Mouse (Mus musculus): Measurements from ENCODE around the gene Tmem143.
"Not testable (repeated sequence)": the region's sequence is repeated elsewhere in the genome, so short reads cannot be mapped to it uniquely, and the experiment has no call there.

The Tmem143 gene

GRCm38 (mm10) chr7:45896517-45897257 is at the start of gene Tmem143, which contains the start of gene Syngr4:
Gene Tmem143, plus strand, starts transcription at chr7:45896941.
Gene Syngr4, minus strand, starts transcription at chr7:45896714.
- DNase-seq = peak; percentile 88 to 95

GRCm38 (mm10) chr7:45848447-45849027 is 48.2 kb upstream of the Tmem143 start:
- DNase-seq = no peak

DNA sequence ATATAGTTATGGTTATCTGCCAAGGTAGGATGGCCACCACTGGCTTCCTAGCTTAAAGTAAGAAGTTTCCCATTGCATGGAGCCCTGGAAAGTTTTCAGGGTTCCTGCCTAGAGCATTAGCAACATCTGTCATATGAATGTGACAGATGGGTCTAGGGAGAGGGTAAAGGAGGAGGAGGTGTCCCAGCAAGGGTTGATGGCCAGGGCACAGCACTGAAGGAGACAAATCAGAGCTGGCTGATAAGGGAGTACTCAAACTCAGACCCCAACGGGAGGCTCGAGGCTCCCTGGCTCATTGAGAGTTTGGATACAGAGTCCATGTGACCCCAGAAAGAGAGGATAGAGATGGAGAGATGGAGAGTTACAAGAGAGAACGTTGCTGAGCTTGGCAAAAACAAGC is 46.1 kb upstream of the Tmem143 start:
- no peak for DNase-seq

GRCm38 (mm10) chr7:45853089-45853488 is 43.7 kb upstream of the Tmem143 start:
- DNase-seq = no peak

GRCm38 (mm10) chr7:45856950-45857901 is 39.5 kb upstream of the Tmem143 start:
- DNase-seq = no peak

- DNase-seq = no peak
These were observed 37.7 kb upstream of the Tmem143 start for GRCm38 (mm10) chr7:45859008-45859407.

DNA sequence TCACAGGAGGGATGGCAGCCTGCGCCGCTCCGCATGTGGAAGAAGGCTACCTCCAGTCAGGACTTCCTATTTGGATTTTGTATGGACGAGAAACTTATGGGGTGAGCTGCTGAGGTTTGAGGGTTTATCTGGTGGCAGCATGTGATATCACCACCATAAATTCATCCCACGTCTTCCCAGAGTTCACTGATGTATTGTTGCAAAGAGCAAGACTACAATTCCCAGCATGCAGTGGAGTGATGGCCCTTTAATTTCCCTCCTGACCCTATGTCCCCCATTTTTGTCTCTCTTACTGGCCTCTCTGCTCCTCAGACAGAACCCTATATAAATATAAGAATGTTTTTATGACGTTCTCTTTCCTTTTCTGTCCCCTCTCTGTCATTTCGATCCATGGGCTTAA is 33.9 kb upstream of the Tmem143 start:
- no peak for DNase-seq

DNA sequence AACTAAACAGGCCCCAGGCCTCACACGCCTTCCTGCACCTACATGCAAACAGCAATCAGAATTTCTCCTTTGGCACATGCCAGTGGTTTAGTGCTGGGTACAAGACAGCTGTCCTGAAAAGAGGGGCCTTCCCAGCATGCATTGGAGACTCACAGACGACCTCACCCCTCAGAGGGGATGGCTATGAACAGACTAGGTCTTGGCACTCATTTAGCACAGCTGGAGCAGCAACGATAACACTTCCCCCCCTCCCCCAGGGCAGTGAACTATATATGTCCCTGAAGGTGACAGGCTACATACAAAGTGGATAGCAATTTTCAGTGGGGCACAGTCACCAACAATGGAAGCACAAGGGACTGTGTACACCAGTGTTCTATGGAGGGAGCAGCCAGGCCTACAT is 32.3 kb upstream of the Tmem143 start:
- no peak for DNase-seq

- DNase-seq = peak; percentile 77 to 79
These were observed 30.5 kb upstream of the Tmem143 start for GRCm38 (mm10) chr7:45865925-45866910.

GRCm38 (mm10) chr7:45867871-45868270 is 28.9 kb upstream of the Tmem143 start:
- DNase-seq = no peak

DNA sequence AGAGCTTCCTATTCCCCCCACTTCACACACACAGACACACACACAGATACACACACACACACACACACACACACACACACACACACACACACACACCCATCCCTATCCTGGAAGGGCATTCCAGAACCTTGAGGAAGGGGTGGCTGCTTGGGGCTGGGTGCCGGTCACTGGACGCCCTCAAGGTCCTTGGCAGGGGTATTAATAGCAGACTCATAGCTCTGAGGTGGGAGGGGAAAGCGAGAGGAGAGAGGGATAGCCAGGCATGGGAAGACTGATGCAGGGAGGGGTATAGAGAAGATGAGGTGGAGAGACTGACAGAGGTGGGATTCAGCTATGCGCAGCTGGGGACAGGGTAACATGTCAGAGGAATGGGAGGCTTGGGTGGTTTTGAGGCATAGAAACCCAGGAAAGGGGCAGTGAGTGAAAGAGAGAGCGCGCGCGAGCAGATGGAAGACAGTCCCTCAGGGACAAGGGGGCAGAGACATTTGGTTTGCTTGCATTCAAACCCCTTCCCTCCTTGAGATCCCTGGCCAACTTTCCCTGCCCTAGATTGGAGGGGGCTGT is 27.6 kb upstream of the Tmem143 start:
- no peak for DNase-seq

- DNase-seq = no peak
These were observed 27.0 kb upstream of the Tmem143 start for GRCm38 (mm10) chr7:45869787-45870186.

- no peak for DNase-seq
These were observed 26.3 kb upstream of the Tmem143 start for GRCm38 (mm10) chr7:45870282-45871058.

DNA sequence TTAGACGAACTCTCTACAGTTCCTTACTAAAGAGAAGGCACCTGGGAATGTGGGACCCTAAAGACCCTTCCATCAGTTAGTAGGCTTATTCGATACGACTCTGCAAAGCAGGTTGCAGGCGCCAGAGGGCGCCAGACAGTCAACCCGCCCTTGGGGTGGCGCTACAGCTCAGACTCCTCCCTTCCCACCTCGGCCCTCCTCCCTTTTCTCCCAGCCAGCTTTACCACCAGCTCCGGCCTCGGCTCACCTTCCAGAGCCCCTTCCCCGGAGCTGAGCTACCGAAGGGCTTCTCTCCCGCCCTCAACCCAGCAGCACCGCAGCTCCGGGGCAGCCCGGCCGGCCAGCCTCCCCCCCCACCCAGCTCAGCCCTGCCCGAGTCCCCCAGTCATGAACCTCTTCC is 24.1 kb upstream of the Tmem143 start, which contains the start of gene Kdelr1:
Gene Kdelr1, plus strand, starts transcription at position 149 of the 400 bp plus-strand sequence.
- peak; percentile 79 to 80 for DNase-seq

- peak; percentile 38 to 43 for DNase-seq
These were observed 23.4 kb upstream of the Tmem143 start for GRCm38 (mm10) chr7:45873061-45873947.

DNA sequence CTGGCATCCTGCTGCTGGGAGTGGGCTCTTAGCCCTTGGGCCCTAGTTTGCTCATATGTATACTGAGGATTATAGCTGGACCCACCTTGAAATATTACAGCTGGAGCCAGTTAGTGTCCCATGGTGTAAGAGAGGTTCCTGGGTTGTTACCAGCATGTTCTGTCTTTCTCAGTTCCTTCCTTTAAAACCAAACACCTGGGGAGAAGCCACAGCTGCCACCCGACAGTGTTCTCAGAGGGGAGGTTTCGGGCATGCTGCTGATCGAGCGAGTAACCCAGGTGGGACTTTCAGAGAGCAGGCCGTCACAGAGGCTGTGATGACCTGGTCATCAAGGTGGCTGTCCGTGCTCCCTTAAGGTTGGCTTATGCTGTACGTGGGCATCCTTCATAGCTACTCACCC is 19.8 kb upstream of the Tmem143 start:
- DNase-seq = no peak

GRCm38 (mm10) chr7:45878278-45878677 is 18.5 kb upstream of the Tmem143 start, which contains the start of gene Grin2d:
Gene Grin2d, minus strand, starts transcription at chr7:45878378.
- DNase-seq = not testable (repeated sequence)

GRCm38 (mm10) chr7:45880531-45880930 is 16.2 kb upstream of the Tmem143 start:
- no peak for DNase-seq

GRCm38 (mm10) chr7:45881011-45881410 is 15.7 kb upstream of the Tmem143 start:
- no peak for DNase-seq

- peak in 1 of 2 experiments; percentile 2 for DNase-seq
These were observed 9.5 kb upstream of the Tmem143 start for GRCm38 (mm10) chr7:45887246-45887645.

Data from thymus, adult 18-20 months (tissue).